Mouse (Mus musculus) kidney, embryonic 14.5 days (tissue): Measurements from ENCODE around the gene Peli2. TPM values are rescaled to one million over a fixed set of nuclear protein-coding genes. Genes with fewer than 3 reads are reported as not detected.

ENCODE experiments used
- ATAC-seq: fragments of 200-750 bp; cut with Nextera tagmentation; 2 replicates; pipeline ENCODE4 v1.8.0; 2017; ENCODE audit warnings: moderate number of reproducible peaks, mild to moderate bottlenecking, moderate TSS enrichment, moderate library complexity; ENCODE audit not compliant: low FRiP score, low TSS enrichment
- H3K27ac ChIP-seq: fragments of 300-500 bp; sonication (generic); 2 replicates; pipeline ENCODE4 v1.5.1; 2014; ENCODE audit warnings: low read depth, mild to moderate bottlenecking, low read length, moderate library complexity, mixed read lengths
- H3K27me3 ChIP-seq: fragments of 300-500 bp; sonication (generic); 2 replicates; pipeline ENCODE4 v1.6.1; 2014; ENCODE audit warnings: mild to moderate bottlenecking, low read length; ENCODE audit not compliant: control insufficient read depth, insufficient read depth
- H3K36me3 ChIP-seq: fragments of 300-500 bp; sonication (generic); 2 replicates; pipeline ENCODE4 v1.6.1; 2014; ENCODE audit warnings: low read length, mixed read lengths; ENCODE audit not compliant: control insufficient read depth, insufficient read depth
- H3K4me1 ChIP-seq: fragments of 300-500 bp; sonication (generic); 2 replicates; pipeline ENCODE4 v1.6.1; 2014; ENCODE audit warnings: low read length, mixed read lengths; ENCODE audit not compliant: control insufficient read depth, insufficient read depth
- H3K4me2 ChIP-seq: fragments of 300-500 bp; sonication (generic); replicated peaks from 2 replicates; pipeline ENCODE4 v1.6.1; 2014; ENCODE audit warnings: low read depth, mild to moderate bottlenecking, low read length
- H3K4me3 ChIP-seq: fragments of 300-500 bp; sonication (generic); 2 replicates; pipeline ENCODE4 v1.5.1; 2014; ENCODE audit warnings: mild to moderate bottlenecking, low read length
- H3K9ac ChIP-seq: fragments of 300-500 bp; sonication (generic); 2 replicates; pipeline ENCODE4 v1.6.1; 2014; ENCODE audit warnings: low read depth, mild to moderate bottlenecking, low read length, moderate library complexity
- H3K9me3 ChIP-seq: fragments of 300-500 bp; sonication (generic); 2 replicates; pipeline ENCODE4 v1.6.1; 2016; ENCODE audit warnings: low read length; ENCODE audit not compliant: control insufficient read depth
- WGBS: fragments of 180-500 bp; shearing (Covaris S2); extraction: QIAGEN DNeasy Blood & Tissue Kit; methylation state at CpG from one replicate; pipeline ENCODE4 v1.1.7; 2014; 5-methylcytosine and 5-hydroxymethylcytosine counted together
- polyA plus RNA-seq: library from polyadenylated mRNA; unstranded; fragments of >200 nt; fragmentation: Nextera tagmentation; extraction: Ambion mirVana; gene quantifications from 2 replicates; pipeline ENCODE4 v1.2.1, GENCODE M21; 2014

Peli2 gene
- polyA plus RNA-seq, 1 experiment from 2014 or later: 10.8 TPM

DNA sequence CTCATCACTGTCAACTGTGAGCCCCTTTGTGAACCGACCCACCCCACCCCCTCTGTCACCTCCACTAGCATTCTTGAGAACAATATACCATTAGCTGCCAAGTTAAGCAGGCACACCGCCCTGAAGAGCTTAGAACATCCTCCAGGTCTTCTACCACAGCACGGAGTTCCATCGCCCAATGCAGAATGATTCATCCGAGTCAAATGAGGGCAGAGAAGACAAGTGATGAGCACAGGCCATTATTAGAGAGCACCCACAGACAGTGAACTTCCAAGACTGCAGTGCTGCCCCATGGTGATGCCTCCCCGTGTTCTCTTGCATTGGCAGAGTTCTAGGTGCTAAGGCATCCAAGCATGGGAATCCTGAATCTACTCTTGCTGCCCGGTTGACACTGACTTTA, 172.9 kb downstream of the Peli2 start:
- H3K4me1 ChIP-seq: no peaks in the 10 kb centered on the region
- 85% methylated on average over 7 of the region's 7 CpGs for WGBS
- H3K9me3 ChIP-seq: no peaks in the 10 kb centered on the region
- H3K27me3 ChIP-seq: no peaks in the 10 kb centered on the region
- no peak overlapping the region for H3K9ac ChIP-seq
- no peaks in the 10 kb centered on the region for H3K36me3 ChIP-seq
- no peak overlapping the region for H3K4me3 ChIP-seq
- H3K27ac ChIP-seq: no peak overlapping the region
- H3K4me2 ChIP-seq: no peak overlapping the region
- no peak for ATAC-seq

DNA sequence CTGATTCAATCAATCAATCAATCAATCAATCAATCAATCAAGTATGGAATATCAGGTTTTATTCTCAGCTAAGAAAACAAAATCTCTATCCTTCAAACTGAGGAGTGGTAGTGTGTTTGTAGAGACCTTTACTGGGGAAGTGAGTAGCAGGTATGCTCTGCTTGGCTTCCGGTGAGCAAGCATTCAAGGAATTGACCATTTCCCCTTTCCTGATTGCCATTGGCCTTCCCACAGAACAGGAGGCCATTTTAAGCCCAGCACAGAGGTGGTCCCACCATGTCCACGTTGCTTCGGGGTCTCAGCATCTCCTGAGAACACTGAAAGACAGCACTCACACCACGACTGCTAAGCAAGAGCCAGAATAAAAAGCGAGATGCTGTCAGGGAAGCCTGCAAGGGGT, 174.8 kb downstream of the Peli2 start:
- Histone ChIP-seq H3K4me1 (no peaks in the 10 kb centered on the region), H3K27ac (no peak overlapping the region), H3K4me3 (no peak overlapping the region), H3K9me3 (no peaks in the 10 kb centered on the region), H3K36me3 (no peaks in the 10 kb centered on the region), H3K4me2 (no peak overlapping the region), H3K9ac (no peak overlapping the region), H3K27me3 (no peaks in the 10 kb centered on the region)
- WGBS: 48% methylated on average over 5 of the region's 5 CpGs
- ATAC-seq: no peak

DNA sequence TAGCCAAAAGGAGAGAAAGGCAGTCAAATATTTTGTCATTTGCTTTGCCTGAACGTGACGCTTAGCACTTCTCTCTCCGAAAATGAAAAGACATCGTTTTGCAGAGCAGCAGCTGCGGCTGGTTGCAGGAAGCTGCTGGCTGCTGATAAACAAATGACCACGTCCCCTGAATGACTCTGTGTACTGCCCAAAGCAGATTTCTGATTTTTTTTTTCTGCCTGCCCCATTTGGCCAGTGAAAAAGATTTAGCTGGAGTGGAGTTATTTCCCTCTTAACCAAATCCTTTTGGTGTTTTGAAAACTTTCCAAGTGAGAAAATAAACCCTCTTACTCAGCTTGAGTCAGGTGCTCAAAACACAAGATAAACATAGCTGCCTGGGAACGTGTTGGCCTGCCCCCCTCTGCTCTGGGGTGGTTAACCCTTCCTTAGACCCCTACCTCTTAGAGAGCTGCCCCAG, 175.2 kb downstream of the Peli2 start:
- Histone ChIP-seq H3K9ac (no peak overlapping the region), H3K4me1 (no peaks in the 10 kb centered on the region), H3K36me3 (no peaks in the 10 kb centered on the region), H3K27ac (no peak overlapping the region), H3K27me3 (no peaks in the 10 kb centered on the region), H3K4me3 (no peak overlapping the region), H3K4me2 (no peak overlapping the region), H3K9me3 (no peaks in the 10 kb centered on the region)
- WGBS: 12% methylated on average over 7 of the region's 7 CpGs
- no peak for ATAC-seq

DNA sequence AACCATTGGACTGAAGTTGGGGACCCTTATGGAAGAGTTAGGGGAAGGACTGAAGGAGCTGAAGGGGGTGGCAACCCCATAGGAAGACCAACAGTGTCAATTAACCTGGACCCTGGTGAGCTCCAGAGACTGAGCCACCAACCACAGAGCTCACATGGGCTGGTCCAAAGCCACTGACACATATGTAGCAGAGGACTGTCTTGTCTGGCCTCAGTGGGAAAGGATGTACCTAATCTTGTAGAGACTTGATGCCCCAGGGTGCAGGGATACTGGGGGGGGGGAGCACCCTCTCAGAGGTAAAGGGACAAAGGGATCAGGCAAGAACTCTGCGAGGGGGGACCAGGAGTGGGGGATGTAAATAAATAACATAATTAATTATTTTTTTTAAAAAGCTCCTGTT, 176.2 kb downstream of the Peli2 start:
- H3K9ac ChIP-seq: no peak overlapping the region
- no peak overlapping the region for H3K27ac ChIP-seq
- 87% methylated on average over 1 of the region's 1 CpGs for WGBS
- H3K9me3 ChIP-seq: no peaks in the 10 kb centered on the region
- no peaks in the 10 kb centered on the region for H3K4me1 ChIP-seq
- no peak overlapping the region for H3K4me2 ChIP-seq
- H3K27me3 ChIP-seq: no peaks in the 10 kb centered on the region
- ATAC-seq: no peak
- no peaks in the 10 kb centered on the region for H3K36me3 ChIP-seq
- H3K4me3 ChIP-seq: no peak overlapping the region

DNA sequence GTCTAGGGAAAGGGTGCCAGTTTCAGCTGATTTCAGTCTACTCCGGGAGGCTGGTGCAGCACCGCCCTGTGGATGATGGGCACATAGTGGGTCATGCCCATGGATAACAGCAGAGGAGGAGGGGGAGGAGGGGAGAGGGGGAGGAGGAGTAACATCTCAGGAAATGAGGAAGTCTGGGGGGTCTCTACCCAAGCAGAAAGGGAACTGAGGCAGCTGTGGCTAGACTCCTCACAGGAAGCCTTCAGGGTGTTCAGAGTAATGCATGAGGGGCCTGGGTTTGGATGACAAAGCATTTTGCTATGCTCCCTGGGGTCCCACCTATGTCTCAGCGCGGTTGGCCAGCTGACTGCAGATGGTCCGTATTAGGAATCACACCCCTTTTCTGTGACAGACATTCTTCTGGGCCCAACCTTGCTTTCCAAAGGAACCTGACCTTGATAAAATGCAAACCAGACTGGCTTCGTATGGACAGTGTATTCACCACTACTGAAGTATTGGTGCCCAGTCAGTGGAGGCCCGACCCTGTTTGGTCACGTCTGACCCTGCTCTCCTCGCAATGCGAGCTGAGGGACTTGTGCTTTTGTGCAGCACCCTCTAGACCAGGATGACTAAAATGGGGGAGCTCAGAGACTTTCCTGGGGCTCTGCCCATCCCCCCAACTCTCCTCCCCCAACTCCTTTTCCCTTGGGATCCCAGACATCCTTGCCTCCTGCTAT, 182.0 kb downstream of the Peli2 start:
- no peak for ATAC-seq
- no peaks in the 10 kb centered on the region for H3K4me1 ChIP-seq
- WGBS: 77% methylated on average over 10 of the region's 10 CpGs
- no peaks in the 10 kb centered on the region for H3K9me3 ChIP-seq
- no peak overlapping the region for H3K4me2 ChIP-seq
- H3K9ac ChIP-seq: no peak overlapping the region
- no peaks in the 10 kb centered on the region for H3K36me3 ChIP-seq
- no peaks in the 10 kb centered on the region for H3K27me3 ChIP-seq
- no peak overlapping the region for H3K27ac ChIP-seq
- no peak overlapping the region for H3K4me3 ChIP-seq

DNA sequence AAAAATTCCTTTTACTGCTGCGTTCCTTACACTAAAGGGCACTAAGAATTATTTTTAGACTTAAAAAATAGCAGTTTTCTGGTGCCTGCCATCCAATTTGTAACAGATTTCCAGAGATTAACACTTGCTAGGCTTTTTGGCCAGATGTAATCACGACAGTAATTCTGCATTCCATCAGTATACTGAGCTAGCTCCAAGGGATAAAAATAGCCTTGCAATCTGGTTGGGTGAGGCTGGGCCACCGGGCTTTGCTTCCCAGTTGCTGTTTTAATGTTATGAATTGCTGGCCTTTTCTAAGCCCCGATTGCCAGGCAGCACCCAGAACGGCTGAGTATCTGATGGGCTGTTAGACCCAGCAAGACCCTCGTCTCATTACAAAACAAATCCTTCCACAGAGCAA, 182.6 kb downstream of the Peli2 start:
- ATAC-seq: no peak
- no peak overlapping the region for H3K27ac ChIP-seq
- WGBS: 53% methylated on average over 6 of the region's 6 CpGs

DNA sequence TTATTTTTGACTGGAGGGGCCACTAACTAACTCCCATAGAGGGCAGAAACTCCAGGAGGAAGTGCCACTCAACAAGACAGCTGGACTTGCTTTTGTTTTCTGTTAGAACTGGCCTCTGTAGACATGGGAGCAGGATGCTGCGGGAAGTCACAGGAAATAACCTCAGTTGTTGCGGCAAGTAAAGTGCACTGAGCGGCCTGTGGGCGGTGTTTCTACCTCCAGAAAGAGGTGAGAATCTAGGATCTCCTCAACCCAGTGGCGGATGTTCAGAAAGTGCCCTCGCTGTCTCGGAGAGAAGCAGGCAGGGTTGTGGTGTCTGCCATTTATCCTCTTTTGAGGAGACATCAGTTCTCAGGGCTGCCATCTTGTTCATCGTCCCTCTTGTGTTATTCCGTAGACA, 183.2 kb downstream of the Peli2 start:
- no peak for ATAC-seq
- H3K4me3 ChIP-seq: no peak overlapping the region
- 87% methylated on average over 9 of the region's 9 CpGs for WGBS
- no peak overlapping the region for H3K27ac ChIP-seq
- H3K4me2 ChIP-seq: no peak overlapping the region
- 0 out of 2 replicates have a peak, but pooled peaks cover 3% of the 10 kb centered on the region for H3K9me3 ChIP-seq
- H3K9ac ChIP-seq: no peak overlapping the region
- H3K27me3 ChIP-seq: no peaks in the 10 kb centered on the region
- no peaks in the 10 kb centered on the region for H3K4me1 ChIP-seq
- H3K36me3 ChIP-seq: no peaks in the 10 kb centered on the region

More for the DNA sequence above, 182.6 kb downstream of the Peli2 start:
- H3K9me3 ChIP-seq: 0 out of 2 replicates have a peak, but pooled peaks cover 3% of the 10 kb centered on the region
- H3K36me3 ChIP-seq: no peaks in the 10 kb centered on the region
- no peak overlapping the region for H3K4me3 ChIP-seq
- H3K4me2 ChIP-seq: no peak overlapping the region
- no peaks in the 10 kb centered on the region for H3K4me1 ChIP-seq
- H3K27me3 ChIP-seq: no peaks in the 10 kb centered on the region
- H3K9ac ChIP-seq: no peak overlapping the region

DNA sequence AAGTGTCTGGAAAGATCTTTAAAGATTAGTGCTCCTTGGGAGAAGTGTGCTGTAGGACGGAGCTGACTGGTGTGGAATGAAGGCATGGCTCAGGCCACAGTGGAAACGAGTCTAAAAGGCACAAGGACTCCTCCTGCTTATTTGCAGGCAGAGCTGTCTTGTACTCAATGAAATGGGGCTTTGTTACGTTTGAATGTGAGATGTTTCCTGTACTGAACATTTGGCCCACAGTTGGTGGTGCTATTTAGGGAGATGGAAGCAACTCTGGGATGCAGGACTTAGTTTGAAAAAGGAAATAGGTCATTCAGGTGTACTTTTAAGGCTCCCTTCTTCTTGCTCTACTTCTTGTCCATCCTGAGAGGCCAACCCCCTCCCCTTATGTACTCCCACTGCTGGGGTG, 192.6 kb downstream of the Peli2 start:
- H3K36me3 ChIP-seq: no peaks in the 10 kb centered on the region
- no peaks in the 10 kb centered on the region for H3K4me1 ChIP-seq
- no peak overlapping the region for H3K4me3 ChIP-seq
- no peak overlapping the region for H3K4me2 ChIP-seq
- H3K9me3 ChIP-seq: no peaks in the 10 kb centered on the region
- no peak for ATAC-seq
- no peaks in the 10 kb centered on the region for H3K27me3 ChIP-seq
- 67% methylated on average over 3 of the region's 3 CpGs for WGBS
- H3K27ac ChIP-seq: no peak overlapping the region
- H3K9ac ChIP-seq: no peak overlapping the region

DNA sequence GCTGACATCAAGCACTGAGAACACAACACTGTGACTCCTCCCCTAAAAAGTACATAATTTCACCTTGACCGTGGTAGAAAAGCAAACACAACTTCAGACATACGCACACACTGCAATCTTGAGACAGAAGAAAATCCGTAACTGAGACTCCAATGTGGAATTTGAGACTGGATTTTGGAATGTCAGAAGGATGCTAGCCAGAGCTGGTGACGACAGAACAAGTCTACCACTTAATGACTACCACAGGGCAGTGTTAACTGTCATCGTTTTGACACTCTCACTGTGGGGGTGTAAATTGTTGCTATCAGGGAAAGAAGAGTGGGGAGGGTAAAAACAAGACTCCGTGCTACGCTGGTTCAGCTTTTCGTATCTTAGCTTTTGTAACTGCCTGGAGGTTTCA, 195.8 kb downstream of the Peli2 start:
- H3K9ac ChIP-seq: no peak overlapping the region
- WGBS: 34% methylated on average over 8 of the region's 8 CpGs
- H3K4me1 ChIP-seq: no peaks in the 10 kb centered on the region
- H3K27me3 ChIP-seq: no peaks in the 10 kb centered on the region
- no peak overlapping the region for H3K4me2 ChIP-seq
- H3K27ac ChIP-seq: no peak overlapping the region
- H3K9me3 ChIP-seq: no peaks in the 10 kb centered on the region
- H3K4me3 ChIP-seq: no peak overlapping the region
- no peak for ATAC-seq
- H3K36me3 ChIP-seq: no peaks in the 10 kb centered on the region
